Mouse (Mus musculus): Measurements from ENCODE around the gene Fam192a. TPM values are rescaled to one million over a fixed set of nuclear protein-coding genes. Genes with fewer than 3 reads are reported as not detected.
A peak's percentile ranks its signal among the peaks of the same experiment; 100 is the strongest.

The Fam192a gene
- polyA plus RNA-seq, 1 experiment from 2014 or later: 69.2 TPM

DNA sequence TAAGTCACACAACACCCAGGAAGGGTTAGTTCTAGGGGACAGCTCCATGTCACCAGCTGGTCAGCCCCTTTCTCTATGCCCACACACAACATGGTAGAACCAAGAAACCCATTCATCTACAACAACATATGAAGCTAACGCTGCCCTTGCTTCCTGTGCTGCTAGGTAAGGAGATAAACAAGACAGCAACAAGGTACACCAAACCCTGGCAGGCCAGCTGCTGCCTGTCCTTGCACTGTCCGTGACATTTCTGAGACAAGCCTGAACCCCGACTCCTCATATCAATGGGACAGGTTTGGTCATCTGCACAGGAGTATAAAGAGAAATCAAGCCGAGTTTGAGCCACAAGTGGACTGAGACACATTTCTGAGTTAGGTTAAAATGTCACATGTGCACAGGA lies 26.6 kb downstream of the Fam192a start:
- Histone ChIP-seq H3K36me3 (ENCODE audit: insufficient read depth, low read length) (peaks cover 50% of the 10 kb centered on the region), H3K9ac (replicated peaks; ENCODE audit: low read length) (no peak overlapping the region)

DNA sequence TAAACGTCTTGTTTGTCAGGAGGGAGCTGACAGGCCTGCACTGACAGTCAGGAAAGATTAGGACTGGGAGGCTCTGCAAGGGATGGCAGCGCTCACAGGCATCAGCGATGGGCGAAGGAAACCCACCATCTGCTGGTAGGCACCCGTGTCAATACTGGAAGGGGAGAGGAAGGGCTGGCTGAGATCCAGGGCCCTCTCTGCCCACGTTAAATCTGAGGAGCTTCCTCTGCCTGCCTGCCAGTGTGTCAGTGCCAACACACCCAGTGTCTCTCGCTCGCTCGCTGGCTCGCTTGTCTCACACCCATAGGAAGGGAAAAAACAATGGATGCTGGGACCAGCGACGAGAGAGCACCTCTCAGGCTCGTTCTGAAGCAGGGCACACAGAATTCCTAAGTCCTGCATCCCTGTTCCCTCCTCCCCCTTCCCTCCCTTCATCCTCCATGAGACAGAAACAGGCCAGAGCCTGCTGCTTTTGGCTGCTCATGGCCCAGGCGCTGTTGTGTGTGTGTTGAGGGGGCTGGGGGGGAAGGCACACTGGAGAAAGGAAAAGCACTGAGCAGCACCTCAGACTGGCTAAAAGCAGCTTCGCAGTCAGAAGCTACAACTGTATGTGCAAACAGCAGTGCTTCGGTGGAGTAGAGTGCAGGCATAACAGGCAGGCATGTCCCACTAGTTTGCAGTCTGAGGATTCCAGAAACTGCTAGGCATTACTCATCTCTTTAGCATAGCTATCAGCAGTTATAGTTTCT lies 27.5 kb downstream of the Fam192a start:
- peaks cover 49% of the 10 kb centered on the region for H3K36me3 ChIP-seq (ENCODE audit: insufficient read depth, low read length)
- WGBS: 86% methylated on average over 16 of the region's 16 CpGs

More for the DNA sequence above, 26.6 kb downstream of the Fam192a start:
- 93% methylated on average over 4 of the region's 4 CpGs for WGBS
- no peaks in the 10 kb centered on the region for H3K4me1 ChIP-seq (ENCODE audit: insufficient read depth, low read length)
- no peaks in the 10 kb centered on the region for H3K9me3 ChIP-seq (ENCODE audit: low read length)
- H3K27me3 ChIP-seq (ENCODE audit: insufficient read depth, low read length): no peaks in the 10 kb centered on the region
- ATAC-seq (ENCODE audit: low FRiP score, low TSS enrichment): no peak
- no peak overlapping the region for H3K4me2 ChIP-seq (replicated peaks; ENCODE audit: low read depth, low read length)
- no peak overlapping the region for H3K27ac ChIP-seq (ENCODE audit: low read length)
- H3K4me3 ChIP-seq (ENCODE audit: low read length): no peak overlapping the region

DNA sequence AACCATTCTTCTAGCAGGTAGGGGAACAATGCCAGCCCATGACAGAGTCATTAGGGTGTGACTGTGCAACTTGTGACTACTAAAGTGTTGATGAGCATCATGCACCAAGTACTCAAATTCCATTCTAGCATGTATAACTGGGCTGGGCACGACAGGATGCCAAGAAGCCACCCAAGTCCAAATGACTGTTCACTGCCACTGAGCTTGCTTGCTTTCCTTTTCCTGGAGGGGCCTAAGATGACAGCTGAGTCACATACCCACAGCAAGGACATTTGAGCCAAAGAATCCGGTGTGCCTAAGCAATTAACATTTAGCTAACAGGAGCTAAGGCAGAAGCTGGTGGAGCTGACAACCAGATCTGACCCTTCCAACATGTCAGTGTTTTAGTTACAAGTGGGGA lies 29.9 kb downstream of the Fam192a start:
- no peaks in the 10 kb centered on the region for H3K9me3 ChIP-seq (ENCODE audit: low read length)
- ATAC-seq (ENCODE audit: low FRiP score, low TSS enrichment): no peak
- no peak overlapping the region for H3K27ac ChIP-seq (ENCODE audit: low read length)
- H3K27me3 ChIP-seq (ENCODE audit: insufficient read depth, low read length): no peaks in the 10 kb centered on the region
- no peak overlapping the region for H3K4me3 ChIP-seq (ENCODE audit: low read length)
- H3K9ac ChIP-seq (replicated peaks; ENCODE audit: low read length): no peak overlapping the region
- 61% methylated on average over 2 of the region's 2 CpGs for WGBS
- H3K4me1 ChIP-seq (ENCODE audit: insufficient read depth, low read length): peaks cover 5% of the 10 kb centered on the region; the same call in 1 of the 2 replicates
- H3K4me2 ChIP-seq (replicated peaks; ENCODE audit: low read depth, low read length): no peak overlapping the region
- H3K36me3 ChIP-seq (ENCODE audit: insufficient read depth, low read length): peaks cover 32% of the 10 kb centered on the region

More for the DNA sequence above, 27.5 kb downstream of the Fam192a start:
- Histone ChIP-seq H3K4me3 (ENCODE audit: low read length) (no peak overlapping the region), H3K9ac (replicated peaks; ENCODE audit: low read length) (no peak overlapping the region), H3K27me3 (ENCODE audit: insufficient read depth, low read length) (no peaks in the 10 kb centered on the region), H3K9me3 (ENCODE audit: low read length) (no peaks in the 10 kb centered on the region), H3K27ac (ENCODE audit: low read length) (no peak overlapping the region), H3K4me2 (replicated peaks; ENCODE audit: low read depth, low read length) (no peak overlapping the region), H3K4me1 (ENCODE audit: insufficient read depth, low read length) (no peaks in the 10 kb centered on the region)
- no peak for ATAC-seq (ENCODE audit: low FRiP score, low TSS enrichment)

DNA sequence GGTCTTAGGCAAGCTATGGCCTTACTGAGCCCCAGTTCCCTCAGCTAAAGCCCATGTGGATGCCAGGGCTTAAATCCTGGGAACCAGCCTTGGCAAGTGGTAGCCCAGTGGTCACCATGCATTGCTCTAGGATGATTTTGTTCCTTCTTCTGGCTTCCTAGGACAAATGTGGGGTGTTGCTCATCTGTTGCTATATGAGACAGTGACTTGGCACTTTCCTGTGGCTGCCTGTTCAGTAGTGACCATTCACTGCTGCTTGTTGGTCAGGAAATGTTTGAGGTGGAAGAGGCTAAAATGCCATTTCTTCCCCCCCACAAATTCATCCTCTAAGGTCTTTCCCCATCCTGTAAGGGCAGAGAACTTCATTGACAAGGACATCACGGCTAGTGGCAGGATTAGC lies 32.4 kb downstream of the Fam192a start:
- H3K4me1 ChIP-seq (ENCODE audit: insufficient read depth, low read length): peaks cover 14% of the 10 kb centered on the region; the same call in 1 of the 2 replicates
- peaks cover 15% of the 10 kb centered on the region; the same call in 1 of the 2 replicates for H3K36me3 ChIP-seq (ENCODE audit: insufficient read depth, low read length)
- H3K4me3 ChIP-seq (ENCODE audit: low read length): no peak overlapping the region
- no peak overlapping the region for H3K9ac ChIP-seq (replicated peaks; ENCODE audit: low read length)
- no peak overlapping the region for H3K4me2 ChIP-seq (replicated peaks; ENCODE audit: low read depth, low read length)
- H3K27me3 ChIP-seq (ENCODE audit: insufficient read depth, low read length): no peaks in the 10 kb centered on the region
- no peaks in the 10 kb centered on the region for H3K9me3 ChIP-seq (ENCODE audit: low read length)
- WGBS: 74% methylated on average over 1 of the region's 1 CpGs
- no peak overlapping the region for H3K27ac ChIP-seq (ENCODE audit: low read length)
- ATAC-seq (ENCODE audit: low FRiP score, low TSS enrichment): no peak

DNA sequence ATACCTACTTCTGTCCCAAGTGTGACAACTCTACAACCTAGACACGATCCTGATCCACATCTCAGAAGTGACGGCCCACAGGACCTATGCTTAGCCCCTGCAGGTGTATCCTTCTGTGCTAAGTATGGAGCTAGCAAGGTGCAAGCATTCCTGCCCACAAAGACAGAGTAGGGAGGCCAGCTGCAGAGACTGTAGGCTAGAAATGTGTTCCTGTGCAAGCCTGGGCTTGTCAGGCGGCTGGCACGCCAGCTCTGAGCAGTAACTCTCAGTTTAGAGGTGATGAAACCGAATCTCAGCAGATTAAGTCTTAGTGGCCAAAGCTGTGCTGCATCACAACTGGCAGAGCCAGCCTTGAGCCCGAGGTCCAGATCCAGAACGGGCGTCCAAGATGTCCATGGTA lies 33.7 kb downstream of the Fam192a start:
- no peak overlapping the region for H3K9ac ChIP-seq (replicated peaks; ENCODE audit: low read length)
- no peak overlapping the region for H3K4me3 ChIP-seq (ENCODE audit: low read length)
- no peak overlapping the region for H3K4me2 ChIP-seq (replicated peaks; ENCODE audit: low read depth, low read length)
- H3K4me1 ChIP-seq (ENCODE audit: insufficient read depth, low read length): peaks cover 14% of the 10 kb centered on the region; the same call in 1 of the 2 replicates
- no peaks in the 10 kb centered on the region for H3K27me3 ChIP-seq (ENCODE audit: insufficient read depth, low read length)
- 88% methylated on average over 8 of the region's 8 CpGs for WGBS
- no peak for ATAC-seq (ENCODE audit: low FRiP score, low TSS enrichment)
- H3K9me3 ChIP-seq (ENCODE audit: low read length): no peaks in the 10 kb centered on the region
- H3K36me3 ChIP-seq (ENCODE audit: insufficient read depth, low read length): 0 out of 2 replicates have a peak, but pooled peaks cover 5% of the 10 kb centered on the region
- H3K27ac ChIP-seq (ENCODE audit: low read length): no peak overlapping the region

DNA sequence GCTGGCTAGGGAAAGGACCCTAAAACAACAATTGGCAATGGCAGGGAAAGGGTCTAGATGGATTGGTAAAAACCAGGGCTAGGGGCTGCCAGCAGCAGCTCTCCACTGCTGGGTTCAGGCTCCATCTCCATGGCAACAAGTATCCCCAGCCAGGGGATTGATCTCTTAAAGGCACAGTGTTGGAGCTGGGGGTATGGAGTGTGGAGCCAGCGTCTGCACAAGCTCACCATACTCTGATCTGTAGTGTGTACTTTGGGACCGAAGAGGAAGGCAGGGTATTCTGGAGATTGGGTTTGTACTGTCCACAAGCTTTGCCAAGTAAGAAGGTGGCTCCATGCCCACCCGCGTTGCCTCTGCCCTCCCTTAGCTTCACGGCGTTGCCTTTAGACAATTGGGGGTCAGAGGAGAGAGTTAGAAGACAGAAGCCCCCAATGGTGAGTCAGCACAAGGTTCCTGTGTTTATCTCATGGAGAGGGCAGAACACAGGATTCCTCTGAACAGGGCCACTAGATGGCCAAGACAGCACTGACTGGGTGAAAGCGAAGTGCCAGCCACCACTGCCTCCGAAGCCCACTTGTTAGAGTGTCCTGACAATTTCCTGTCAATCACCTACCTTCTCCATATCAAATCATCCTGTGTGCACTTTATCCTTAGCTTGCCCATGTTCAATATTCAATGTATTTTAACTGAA lies 34.5 kb downstream of the Fam192a start:
- Histone ChIP-seq H3K9ac (replicated peaks; ENCODE audit: low read length) (0 out of 2 replicates have a peak overlapping the region, but pooled peaks have one; percentile 9), H3K27me3 (ENCODE audit: insufficient read depth, low read length) (no peaks in the 10 kb centered on the region), H3K4me1 (ENCODE audit: insufficient read depth, low read length) (peaks cover 14% of the 10 kb centered on the region; the same call in 1 of the 2 replicates), H3K27ac (ENCODE audit: low read length) (no peak overlapping the region; the same call in 1 of the 2 replicates), H3K4me3 (ENCODE audit: low read length) (no peak overlapping the region), H3K9me3 (ENCODE audit: low read length) (no peaks in the 10 kb centered on the region), H3K36me3 (ENCODE audit: insufficient read depth, low read length) (no peaks in the 10 kb centered on the region), H3K4me2 (replicated peaks; ENCODE audit: low read depth, low read length) (no peak overlapping the region)
- 75% methylated on average over 8 of the region's 8 CpGs for WGBS
- ATAC-seq (ENCODE audit: low FRiP score, low TSS enrichment): peak; percentile 52; the same call in 1 of the 2 replicates

DNA sequence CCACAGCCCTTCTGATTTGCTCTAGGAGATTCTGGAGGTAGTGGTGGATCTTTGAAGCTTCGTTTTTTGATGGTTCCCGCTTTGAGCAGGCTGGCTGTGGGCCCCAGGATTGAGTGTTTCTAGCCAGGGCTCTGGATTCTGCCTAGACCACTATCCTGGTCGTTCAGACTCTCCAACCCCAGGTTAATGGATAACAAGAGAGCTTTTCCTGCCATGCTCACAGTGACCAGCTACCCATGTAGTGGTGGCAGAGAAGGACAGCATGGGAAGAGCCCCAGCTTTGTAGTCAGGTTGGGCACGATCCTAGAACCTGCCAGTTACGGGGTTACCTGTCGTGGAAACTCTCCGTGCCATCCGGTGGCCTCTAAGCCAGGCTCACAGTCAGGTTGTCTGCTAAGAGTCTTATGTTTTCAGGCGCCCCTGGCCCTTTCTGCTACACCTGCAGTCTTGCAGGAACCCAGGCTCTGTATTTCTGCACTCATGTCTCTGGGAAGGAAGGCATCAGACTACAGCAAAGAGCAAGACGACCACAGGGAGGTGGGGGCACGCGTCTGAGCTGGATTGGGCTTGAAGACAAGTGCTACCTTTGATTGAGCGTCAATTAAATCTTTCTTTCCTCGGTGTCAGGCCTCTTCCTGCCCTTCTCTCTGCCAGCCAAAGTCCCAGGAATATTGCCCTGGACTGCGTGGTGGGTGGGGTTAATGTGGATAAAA lies 35.2 kb downstream of the Fam192a start:
- Histone ChIP-seq H3K27ac (ENCODE audit: low read length) (peak overlapping the region; percentile 34; the same call in 1 of the 2 replicates), H3K36me3 (ENCODE audit: insufficient read depth, low read length) (no peaks in the 10 kb centered on the region), H3K4me3 (ENCODE audit: low read length) (no peak overlapping the region), H3K9me3 (ENCODE audit: low read length) (no peaks in the 10 kb centered on the region), H3K4me2 (replicated peaks; ENCODE audit: low read depth, low read length) (no peak overlapping the region), H3K27me3 (ENCODE audit: insufficient read depth, low read length) (no peaks in the 10 kb centered on the region), H3K4me1 (ENCODE audit: insufficient read depth, low read length) (peaks cover 14% of the 10 kb centered on the region; the same call in 1 of the 2 replicates), H3K9ac (replicated peaks; ENCODE audit: low read length) (0 out of 2 replicates have a peak overlapping the region, but pooled peaks have one; percentile 9)
- WGBS: 53% methylated on average over 15 of the region's 15 CpGs
- peak; percentile 83 for ATAC-seq (ENCODE audit: low FRiP score, low TSS enrichment)

DNA sequence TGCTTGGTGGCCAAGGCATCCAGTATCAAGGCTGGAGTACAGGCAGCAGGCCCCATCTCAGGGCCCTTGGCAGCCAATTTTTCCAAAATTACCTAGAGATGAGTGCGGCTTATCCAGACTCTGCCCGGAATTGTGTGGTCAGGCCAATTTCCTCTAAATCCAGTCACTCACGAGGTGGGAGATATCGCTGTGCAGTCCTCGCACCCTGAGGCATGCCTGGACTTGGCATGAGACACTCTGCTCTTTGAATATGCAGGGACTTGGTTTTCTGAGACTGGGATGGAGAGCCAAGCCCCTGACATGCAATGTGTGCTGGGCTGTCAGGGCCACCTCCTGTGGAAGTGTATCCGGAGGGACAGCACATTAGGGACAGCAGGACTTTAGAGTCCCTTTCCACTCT lies 35.8 kb downstream of the Fam192a start:
- Histone ChIP-seq H3K9me3 (ENCODE audit: low read length) (no peaks in the 10 kb centered on the region), H3K27me3 (ENCODE audit: insufficient read depth, low read length) (no peaks in the 10 kb centered on the region), H3K4me2 (replicated peaks; ENCODE audit: low read depth, low read length) (no peak overlapping the region), H3K9ac (replicated peaks; ENCODE audit: low read length) (no peak overlapping the region), H3K36me3 (ENCODE audit: insufficient read depth, low read length) (no peaks in the 10 kb centered on the region), H3K27ac (ENCODE audit: low read length) (no peak overlapping the region), H3K4me1 (ENCODE audit: insufficient read depth, low read length) (peaks cover 14% of the 10 kb centered on the region; the same call in 1 of the 2 replicates), H3K4me3 (ENCODE audit: low read length) (no peak overlapping the region)
- 75% methylated on average over 6 of the region's 6 CpGs for WGBS
- ATAC-seq (ENCODE audit: low FRiP score, low TSS enrichment): no peak

DNA sequence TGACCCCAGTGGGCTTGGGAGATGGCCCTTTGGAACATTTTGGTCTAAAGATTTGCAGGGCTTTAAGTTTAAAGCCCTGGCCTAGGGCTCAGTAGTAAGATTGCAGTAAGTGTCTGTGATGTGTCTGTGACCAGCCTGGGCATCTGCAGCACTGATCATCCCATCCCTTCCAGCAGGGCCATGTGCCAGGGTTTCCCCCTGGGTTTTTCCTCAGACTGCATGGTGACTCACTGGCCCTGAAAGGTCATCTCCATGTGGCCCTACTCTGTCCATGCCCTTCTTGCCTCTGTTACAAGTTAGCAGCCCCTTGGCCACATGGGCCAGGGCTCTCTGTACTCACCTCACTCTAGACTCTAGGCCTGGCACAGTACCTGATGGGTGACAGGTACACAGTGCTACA lies 37.4 kb downstream of the Fam192a start:
- no peak overlapping the region for H3K27ac ChIP-seq (ENCODE audit: low read length)
- H3K4me3 ChIP-seq (ENCODE audit: low read length): no peak overlapping the region
- no peak overlapping the region for H3K4me2 ChIP-seq (replicated peaks; ENCODE audit: low read depth, low read length)
- H3K4me1 ChIP-seq (ENCODE audit: insufficient read depth, low read length): peaks cover 14% of the 10 kb centered on the region; the same call in 1 of the 2 replicates
- H3K9me3 ChIP-seq (ENCODE audit: low read length): no peaks in the 10 kb centered on the region
- H3K9ac ChIP-seq (replicated peaks; ENCODE audit: low read length): no peak overlapping the region
- no peak for ATAC-seq (ENCODE audit: low FRiP score, low TSS enrichment)
- H3K36me3 ChIP-seq (ENCODE audit: insufficient read depth, low read length): no peaks in the 10 kb centered on the region
- H3K27me3 ChIP-seq (ENCODE audit: insufficient read depth, low read length): no peaks in the 10 kb centered on the region
